Mouse (Mus musculus): ENCODE measurements around the gene Ccdc177.

GRCm38 (mm10) chr12:80746031-80746813 is 14.3 kb downstream of the Ccdc177 start:
- no peak for TF ChIP-seq CTCF (IDR thresholded peaks at IDR 0.05; ENCODE audit: insufficient read depth, low read depth, low read length)
- TF ChIP-seq POLR2A (IDR thresholded peaks at IDR 0.05; ENCODE audit: insufficient read depth, low read depth, low read length), result no peak
